Mouse (Mus musculus): ENCODE results near the gene Entpd6. TPM values are rescaled to one million over a fixed set of nuclear protein-coding genes. Genes with fewer than 3 reads are reported as not detected.

Gene Entpd6
- polyA plus RNA-seq (2012; rRNA removed; ENCODE audit: low replicate concordance) = 45.2 and 66.4 TPM in 2 replicates

GRCm38 (mm10) chr2:150748854-150749253 is at the start of gene Entpd6:
TSS of gene Entpd6 (plus strand) at chr2:150749042.

GRCm38 (mm10) chr2:150786251-150787180 is 37.7 kb downstream of the Entpd6 start, which contains the start of gene Pygb:
TSS of gene Pygb (plus strand) at chr2:150786735.

Other genes with a start within 250 kb of the Entpd6 start
- 0.53 and 5.3 TPM in 2 replicates for gene Cst7, start 178.6 kb upstream of the Entpd6 start, polyA plus RNA-seq (2012; rRNA removed; ENCODE audit: low replicate concordance)
- gene Apmap, start 140.5 kb upstream of the Entpd6 start, polyA plus RNA-seq (2012; rRNA removed; ENCODE audit: low replicate concordance) = 140 and 172 TPM in 2 replicates
- gene Acss1, start 80.5 kb upstream of the Entpd6 start, polyA plus RNA-seq (2012; rRNA removed; ENCODE audit: low replicate concordance) = 22.0 and 29.8 TPM in 2 replicates
- not detected in 2 replicates for gene Vsx1, start 59.7 kb upstream of the Entpd6 start, polyA plus RNA-seq (2012; rRNA removed; ENCODE audit: low replicate concordance)
- gene Pygb, start 37.7 kb downstream of the Entpd6 start, polyA plus RNA-seq (2012; rRNA removed; ENCODE audit: low replicate concordance) = 135 and 157 TPM in 2 replicates
- gene Abhd12, start 155.7 kb downstream of the Entpd6 start, polyA plus RNA-seq (2012; rRNA removed; ENCODE audit: low replicate concordance) = 94.3 and 133 TPM in 2 replicates
- 1.2 and 2.4 TPM in 2 replicates for gene Gins1, start 156.4 kb downstream of the Entpd6 start, polyA plus RNA-seq (2012; rRNA removed; ENCODE audit: low replicate concordance)